Mouse (Mus musculus): ENCODE results near the gene Klhdc2.

DNA sequence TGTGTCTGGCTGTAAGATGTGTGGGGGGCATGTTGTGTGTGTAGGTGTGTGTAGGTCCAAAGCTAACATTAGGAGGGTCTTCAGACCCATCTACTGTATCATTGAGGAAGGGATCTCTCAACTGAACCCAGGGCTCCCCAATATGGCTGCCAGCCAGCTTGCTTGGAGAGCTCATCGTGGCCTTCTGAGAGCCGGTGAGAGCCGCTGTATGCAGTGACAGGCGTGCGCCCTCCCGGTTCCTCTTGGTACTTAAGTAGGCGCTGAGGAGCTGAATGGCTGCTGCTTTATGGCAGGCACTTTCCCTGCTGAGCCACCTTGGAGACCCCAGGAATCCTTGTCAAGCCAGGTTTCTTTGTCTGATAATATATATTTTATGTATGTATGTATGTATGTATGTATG lies 9.9 kb downstream of the Klhdc2 start:
- TF ChIP-seq HCFC1 (IDR thresholded peaks at IDR 0.05; ENCODE audit: borderline replicate concordance, insufficient read depth, low read length): no peak
- no peak for TF ChIP-seq MAFK (IDR thresholded peaks at IDR 0.05; ENCODE audit: insufficient read depth, low read depth, low read length)
- TF ChIP-seq ZC3H11A (IDR thresholded peaks at IDR 0.05; ENCODE audit: borderline replicate concordance, low read depth, low read length): no peak

All from ES-E14 (cell line).